Mouse (Mus musculus) fibroblast of lung, adult 2 months (primary cell): ENCODE results near the gene Siah2.

Experiments used
- DNase-seq: peaks from one replicate; pipeline ENCODE4 v3.0.0-alpha.2; 2011; ENCODE audit warnings: low read depth

Siah2 gene

DNA sequence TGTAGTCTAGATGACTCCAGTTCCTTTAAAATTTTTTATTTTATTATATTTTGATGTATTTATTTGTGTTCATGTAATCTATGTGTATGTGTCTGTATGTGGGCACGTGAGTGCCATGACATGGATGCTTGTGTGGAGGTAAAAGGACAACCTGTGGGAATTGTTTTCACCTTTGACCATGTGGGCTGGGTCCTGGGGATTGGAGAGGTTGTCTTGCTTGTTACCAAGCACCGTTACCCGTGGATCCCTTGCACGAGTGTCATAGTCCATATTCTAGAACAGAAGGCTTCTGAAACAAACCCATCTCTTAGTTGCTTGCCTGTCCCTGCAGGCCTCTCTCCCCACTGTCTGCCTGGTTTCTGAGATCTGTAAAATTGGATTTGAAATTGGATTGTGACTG, 31.6 kb downstream of the Siah2 start:
- DNase-seq = no peak

DNA sequence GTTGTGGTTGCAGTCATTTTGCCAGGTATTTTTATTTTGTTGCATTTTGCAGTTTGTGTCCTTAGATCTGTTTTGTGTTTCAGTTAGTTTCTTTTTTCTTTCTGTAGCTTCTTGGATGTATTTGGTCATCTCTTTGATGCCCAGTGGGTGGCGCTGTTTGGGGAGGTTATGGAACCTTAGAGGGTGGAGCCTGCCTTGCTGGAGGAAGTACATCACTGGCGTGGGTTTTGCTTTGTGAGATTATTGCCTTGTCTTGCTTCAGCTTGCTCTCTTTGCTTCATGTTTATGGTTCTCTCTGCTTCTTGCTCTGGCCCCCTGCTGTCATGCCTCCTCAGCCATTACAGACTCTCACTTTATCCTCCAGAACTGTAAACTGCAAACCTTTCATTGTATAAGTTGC, 34.8 kb downstream of the Siah2 start:
- no peak for DNase-seq

DNA sequence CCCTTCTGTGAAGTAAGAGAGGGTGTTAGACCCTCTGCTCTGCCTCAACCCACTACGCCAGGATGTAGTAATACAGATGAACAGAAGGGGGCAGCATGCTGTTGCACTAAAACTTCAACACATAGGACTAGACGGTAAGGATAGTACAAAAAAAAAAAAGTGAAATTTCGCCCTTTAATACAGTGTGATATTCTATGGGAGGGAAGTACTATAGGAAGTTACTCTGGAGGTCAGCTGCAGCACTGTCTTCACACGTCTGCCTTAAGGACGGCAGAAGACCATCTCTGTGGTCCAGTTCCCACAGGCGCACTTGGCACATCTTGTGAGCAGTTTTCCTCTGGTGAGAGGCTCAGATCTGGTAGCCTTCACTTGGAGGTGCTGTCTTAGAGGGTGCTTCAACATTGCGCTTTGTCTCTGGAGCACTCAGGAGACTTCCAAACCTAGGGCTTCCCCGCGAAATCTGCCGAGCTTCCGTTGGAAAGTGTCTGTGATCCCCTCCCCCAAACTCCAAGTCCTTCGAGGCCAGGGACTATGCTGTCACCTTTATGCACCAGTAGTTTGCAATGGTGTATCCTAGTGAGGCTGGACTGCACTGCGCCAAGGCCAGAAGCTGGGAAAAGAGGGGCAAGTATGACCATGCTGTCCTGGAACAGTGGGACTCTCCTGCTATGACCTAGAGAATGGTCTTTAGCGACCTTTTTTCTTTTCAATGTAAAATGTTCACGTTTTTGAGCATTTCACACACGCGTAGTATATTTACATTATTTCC, 36.7 kb downstream of the Siah2 start:
- DNase-seq = no peak

DNA sequence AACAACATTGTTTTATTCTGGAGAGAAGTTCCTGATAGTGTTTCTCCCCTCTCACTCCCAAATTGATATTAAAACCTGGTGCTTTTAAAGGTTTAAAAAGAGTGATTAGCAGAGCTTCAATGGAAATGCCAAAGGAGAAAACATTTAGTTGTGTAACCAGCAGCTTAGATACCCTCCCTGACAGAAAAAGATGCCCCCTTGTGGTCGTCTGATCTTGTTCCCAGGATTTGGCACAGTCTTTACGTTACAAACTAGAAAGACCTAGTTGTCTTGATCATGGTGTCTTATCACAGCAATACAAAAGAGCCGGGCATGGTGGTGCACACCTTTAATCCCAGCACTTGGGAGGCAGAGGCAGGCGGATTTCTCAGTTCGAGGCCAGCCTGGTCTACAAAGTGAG, 38.3 kb downstream of the Siah2 start:
- no peak for DNase-seq

DNA sequence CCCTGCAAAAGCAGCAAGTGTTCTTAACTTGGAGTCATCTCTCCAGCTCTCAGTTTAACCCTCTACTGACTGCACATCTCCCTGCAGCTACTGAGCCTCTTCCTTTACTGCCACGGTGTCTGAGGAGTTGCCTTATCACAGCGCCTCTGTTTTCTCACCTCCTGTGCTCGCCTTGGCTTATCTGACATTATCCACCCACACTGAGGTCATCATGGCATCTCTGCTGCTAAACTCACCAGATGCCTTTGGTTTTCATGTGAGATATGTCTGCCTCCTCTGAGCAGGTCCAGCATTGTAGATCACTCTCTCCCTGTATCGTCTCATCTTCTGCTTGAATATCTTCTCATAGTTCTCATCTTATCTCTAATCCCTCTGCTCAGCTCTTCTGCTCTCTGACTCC, 41.9 kb downstream of the Siah2 start:
- DNase-seq = no peak

DNA sequence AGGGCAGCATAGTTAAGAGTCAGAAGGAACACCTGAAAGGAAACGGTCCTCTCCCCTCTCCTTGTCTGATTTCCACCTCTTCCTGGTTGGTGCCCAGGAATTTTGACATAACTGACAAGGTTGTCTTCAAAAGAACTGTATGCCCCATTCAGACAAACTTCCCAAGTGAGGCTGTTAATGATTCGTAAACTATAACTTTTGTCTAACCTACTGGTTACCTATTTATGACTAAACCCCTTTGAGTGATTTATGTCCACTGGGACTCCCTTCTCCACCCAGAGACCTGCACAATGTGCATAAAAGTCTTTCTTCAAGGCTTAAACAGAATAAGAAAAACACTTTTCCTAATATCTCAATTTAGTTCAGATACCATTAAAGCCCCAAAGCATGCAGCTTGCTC, 45.0 kb downstream of the Siah2 start:
- DNase-seq = no peak

DNA sequence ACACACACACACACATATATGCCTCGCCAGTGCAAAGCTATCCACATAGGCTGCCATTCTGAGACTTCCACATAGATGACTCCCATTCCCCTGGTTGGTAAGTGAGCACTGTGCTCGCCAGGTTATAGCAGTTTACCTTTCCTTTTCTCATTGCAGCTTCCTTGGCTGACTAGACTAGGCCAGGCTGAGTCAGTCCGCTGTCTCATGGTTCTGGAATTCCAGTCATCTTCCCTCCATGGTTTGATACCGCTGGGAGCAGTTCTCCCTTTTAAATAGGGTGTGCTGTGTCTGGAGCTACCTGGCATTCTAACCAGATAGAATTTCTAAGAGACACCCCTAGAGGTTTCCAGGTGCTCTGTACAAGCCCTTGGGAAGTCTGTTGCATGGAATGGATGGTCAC, 46.0 kb downstream of the Siah2 start:
- no peak for DNase-seq

DNA sequence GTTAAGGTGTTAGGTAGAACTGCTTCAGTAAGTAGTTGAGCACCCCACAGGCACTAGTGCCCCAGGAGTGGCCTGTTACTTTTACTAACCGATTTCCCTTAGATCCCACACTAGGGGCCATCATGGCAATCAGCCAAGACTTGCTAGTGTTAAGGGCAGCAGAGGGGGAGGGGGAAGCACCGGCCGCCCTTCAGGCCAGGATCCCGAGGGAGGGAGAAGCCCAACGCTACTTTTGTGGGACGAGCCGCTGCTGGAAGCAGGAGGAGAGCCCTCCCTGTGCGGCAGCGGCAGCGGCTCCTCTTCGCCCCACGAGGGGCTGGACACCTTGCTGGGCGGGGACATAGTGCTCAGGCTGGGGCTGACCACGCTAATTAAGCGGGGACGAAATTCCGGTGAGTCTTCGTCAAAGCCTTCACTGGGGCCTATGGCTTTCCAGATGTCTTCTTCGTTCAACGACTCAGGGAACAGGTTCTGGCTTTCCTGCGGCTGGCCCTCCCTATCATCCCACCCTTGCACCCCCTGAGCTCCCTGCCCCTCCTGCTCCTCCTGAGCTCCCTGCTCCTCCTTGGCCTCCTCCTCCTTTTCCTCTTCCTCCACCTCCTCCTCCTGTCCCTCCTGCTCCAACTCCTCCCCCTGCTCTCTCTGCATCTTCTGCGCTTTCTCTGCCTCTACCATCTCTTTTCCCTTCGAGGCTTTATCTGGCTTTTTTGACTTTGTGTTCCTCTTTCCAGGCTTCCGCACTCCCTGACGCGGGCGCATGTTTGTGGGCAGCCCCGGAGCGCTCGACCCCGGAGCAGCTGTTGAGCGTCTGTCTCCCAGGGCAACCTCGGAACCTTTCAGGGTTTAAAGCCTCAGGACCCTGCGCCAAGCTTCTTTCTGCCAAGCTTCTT, 55.5 kb downstream of the Siah2 start, which contains the start of gene Erich6:
Gene Erich6, minus strand, starts transcription at position 802 of the 890 bp plus-strand sequence.
- DNase-seq = no peak

DNA sequence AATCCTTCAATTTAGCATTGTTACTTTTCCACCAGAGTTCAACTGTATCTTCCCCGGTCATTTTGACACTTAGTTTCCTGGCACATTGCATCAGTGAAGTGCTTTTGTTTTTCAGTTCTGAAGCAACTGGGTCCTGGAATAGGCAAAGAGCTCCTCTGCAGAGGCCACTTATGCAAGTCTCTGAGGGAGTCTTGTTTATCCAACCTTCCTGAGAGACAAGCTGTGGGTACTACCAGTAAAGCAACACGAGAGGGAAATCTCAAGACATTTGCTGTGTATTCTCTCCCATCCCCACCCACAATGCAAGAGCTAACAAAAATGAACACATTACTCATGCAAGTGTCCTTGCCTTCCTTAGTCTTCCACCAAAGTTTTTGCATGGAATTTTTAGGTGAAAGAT, 60.5 kb downstream of the Siah2 start:
- DNase-seq = no peak

DNA sequence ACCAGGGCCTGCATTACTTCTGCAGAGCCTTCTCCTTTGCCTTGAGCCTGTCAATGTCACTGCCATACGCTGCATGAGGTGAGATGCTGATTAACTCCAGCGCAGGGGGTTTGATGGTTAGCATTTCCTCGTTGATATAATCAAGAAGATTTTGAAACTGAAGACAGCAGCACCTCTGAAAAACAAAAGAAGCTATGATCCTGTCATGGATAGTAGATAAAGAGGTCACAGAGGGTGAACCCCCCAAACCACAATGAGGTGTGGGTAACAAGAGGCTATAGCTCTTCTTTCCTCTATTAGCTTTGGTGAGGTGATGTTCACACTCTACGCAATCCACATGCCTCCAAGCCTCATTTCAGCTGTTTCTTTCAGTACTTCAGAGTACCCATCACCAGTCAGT, 67.2 kb downstream of the Siah2 start:
- no peak for DNase-seq
